Mouse (Mus musculus) gonadal fat pad, adult 2 months (tissue): ENCODE data around the gene Atl3. TPM values are rescaled to one million over a fixed set of nuclear protein-coding genes. Genes with fewer than 3 reads are reported as not detected.
"Not testable (repeated sequence)": the region's sequence is repeated elsewhere in the genome, so short reads cannot be mapped to it uniquely, and the experiment has no call there.

ENCODE experiments used
- DNase-seq: peaks from one replicate; pipeline ENCODE4 v3.0.0-alpha.2; 2012; ENCODE audit warnings: low read depth
- polyA plus RNA-seq: library from polyadenylated mRNA; depleted of rRNA; stranded (reverse); fragments of >200 nt; gene quantifications from 2 replicates; pipeline ENCODE4 v1.2.3, GENCODE M21; 2012; rRNA removed

Atl3 gene
- polyA plus RNA-seq, result 33.5 and 40.2 TPM in 2 replicates

DNA sequence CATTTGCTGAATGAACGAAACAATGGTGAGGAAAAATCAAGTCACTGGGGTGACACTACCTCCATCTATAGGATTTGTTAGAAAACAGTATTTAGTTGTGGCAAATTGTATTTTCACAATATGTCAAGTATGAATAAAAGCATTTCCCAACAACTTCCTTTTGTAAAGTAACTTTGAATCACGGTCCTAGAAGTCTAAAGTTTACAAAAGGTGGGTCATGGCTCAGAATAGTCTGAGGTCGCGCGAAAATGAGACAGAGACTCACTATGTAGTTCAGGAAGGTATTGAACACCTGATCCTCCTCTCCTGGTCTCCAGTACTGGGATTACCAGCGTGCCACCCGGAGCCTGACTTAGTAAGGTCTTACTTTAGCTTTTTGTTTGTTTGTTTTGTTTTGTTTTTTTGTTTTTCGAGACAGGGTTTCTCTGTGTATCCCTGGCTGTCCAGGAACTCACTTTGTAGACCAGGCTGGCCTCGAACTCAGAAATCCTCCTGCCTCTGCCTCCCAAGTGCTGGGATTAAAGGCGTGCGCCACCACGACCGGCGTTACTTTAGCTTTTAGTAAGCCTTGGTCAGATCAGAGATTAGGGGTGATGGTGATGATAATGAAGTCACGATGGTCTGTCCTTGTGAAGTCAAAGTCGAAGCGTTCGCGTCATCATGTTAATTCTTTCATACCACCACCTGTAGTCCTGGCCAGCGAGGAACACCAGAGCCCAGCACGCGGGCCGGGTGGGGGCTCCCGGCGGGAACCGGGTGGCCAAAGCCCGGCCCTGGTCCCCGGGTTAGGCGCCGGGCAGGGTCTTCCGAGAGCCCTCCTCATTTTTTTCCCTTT is at the start of gene Atl3:
TSS of gene Atl3 (plus strand) at position 689 of the 835 bp plus-strand sequence.
- DNase-seq, result no peak

DNA sequence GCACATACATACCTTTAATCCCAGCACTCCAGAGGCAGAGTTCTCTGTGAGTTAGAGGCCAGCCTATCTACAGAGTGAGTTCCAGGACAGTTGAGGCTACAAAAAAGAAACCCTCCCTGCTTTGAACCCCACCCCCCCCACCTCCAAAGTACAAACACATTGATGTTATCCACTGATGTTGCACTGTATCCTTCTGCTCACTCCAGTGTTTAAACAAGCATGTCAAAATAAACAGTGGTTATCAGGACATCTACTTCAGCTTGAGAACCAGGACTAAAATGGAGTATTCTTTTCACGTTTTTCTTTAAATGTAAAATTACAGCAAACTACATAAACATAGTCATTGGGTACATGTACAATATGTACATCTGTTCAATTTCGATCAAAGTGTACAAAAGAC is 48.7 kb upstream of the Atl3 start:
- DNase-seq, result no peak

DNA sequence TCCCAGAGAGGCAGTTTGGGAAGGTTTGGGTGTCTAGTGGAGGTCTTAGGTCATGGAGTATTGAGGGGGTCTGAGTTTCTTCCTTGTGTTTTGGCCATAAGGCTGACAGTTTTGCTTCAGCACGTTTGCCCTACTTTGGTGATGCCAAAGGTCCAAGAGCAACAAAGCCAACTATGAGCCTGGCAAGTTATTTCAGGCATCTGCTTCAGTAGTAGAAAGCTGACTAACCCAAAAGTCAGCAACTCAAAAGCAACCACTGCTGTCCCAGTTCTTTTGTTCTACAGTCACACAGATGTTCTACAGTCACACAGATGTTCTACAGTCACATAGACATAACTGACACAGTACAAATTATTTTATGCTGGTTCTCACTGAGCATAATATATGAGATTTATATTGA is 48.2 kb upstream of the Atl3 start:
- no peak for DNase-seq

DNA sequence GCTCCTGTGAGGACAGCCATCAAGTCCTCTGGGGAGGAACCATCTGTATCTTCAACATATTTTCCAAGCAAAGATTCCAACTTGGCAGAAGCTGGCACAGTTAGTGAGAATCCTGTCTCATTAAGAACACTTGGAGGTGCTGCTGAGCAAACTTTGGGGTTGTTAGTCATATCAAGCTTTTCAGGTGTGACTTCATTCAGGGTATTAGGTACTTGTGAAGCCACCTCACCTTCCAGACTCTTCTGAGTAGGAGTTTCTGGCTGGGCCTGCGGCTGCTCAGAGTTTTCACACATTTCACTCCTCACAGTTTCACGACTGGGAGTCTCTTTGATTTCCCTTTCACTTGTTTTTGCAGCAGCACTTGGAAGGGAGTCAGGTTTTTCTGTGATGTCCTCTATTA is 37.0 kb upstream of the Atl3 start:
- DNase-seq, result no peak

DNA sequence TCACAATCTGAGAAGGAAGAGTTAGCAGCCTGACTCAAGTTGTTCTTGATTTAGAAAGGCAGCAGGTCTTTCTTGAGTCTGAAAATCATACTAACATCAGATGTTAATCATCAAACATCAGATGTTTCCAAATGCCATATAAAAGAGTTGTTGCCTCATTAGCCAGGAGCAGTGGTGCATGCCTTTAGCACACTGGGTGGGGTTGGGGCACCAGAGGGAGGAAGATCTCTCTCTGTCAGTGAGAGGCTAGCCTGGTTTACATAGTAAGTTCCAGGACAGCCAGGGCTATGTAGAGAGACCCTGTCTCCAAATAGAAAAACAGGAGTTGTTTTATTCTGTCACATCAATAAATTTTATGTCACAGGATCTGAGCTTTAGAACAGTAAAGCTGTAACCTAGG is 34.9 kb upstream of the Atl3 start:
- no peak for DNase-seq

DNA sequence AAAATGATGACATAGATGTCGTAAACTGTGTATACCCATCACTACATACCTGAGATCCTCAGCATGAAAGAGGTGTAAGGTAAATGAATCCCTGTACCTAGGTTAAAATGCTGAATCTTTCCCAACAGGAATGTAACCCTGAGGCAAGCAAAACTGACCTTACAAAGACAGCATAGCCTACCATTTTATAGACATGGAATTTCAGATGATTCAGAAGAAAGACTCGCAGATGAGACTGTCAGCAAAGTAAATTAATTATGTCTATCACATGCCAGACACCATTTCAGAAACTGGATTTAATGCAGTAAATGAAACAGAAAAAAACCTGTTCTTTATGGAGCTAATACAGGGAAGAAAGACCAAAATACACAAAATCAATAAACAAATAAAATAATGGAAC is 34.5 kb upstream of the Atl3 start:
- DNase-seq, result no peak

DNA sequence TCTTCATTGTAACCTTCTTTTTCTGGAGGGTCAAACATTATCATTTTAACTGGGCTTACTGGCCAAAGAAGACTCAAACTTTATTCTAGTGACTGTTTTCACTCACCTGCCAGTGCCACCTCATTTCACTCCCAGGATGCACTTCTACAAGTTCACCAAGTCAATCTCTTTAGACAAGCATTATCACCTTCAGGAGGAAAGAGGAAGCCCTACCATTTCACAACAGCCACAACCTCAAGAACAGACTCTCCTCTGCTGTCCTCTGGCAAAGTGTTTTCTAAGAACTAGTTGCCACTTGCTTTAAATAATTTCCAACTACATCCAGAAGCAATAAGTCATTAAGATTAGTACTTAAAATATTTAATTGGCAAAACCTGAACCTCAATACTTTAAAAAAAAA is 25.9 kb upstream of the Atl3 start:
- DNase-seq, result no peak

DNA sequence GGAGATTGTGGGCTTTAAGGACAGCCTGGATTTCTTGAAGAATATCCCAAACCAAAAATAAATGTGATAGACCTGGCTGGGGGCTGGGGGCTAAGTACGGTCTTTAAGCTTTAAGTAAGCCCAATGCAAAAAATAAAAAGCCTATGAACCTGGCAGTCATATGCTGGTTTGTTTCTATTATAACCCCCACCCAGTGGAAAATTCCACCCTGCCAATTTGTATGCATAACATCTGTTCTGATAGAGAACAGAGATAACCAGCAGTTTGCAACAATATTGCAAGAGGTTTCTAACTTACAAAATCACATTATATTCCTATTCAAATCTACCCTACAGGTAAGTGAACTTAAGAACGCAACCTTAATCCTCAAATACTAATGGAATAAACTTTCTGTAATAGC is 23.2 kb upstream of the Atl3 start:
- DNase-seq, result no peak

DNA sequence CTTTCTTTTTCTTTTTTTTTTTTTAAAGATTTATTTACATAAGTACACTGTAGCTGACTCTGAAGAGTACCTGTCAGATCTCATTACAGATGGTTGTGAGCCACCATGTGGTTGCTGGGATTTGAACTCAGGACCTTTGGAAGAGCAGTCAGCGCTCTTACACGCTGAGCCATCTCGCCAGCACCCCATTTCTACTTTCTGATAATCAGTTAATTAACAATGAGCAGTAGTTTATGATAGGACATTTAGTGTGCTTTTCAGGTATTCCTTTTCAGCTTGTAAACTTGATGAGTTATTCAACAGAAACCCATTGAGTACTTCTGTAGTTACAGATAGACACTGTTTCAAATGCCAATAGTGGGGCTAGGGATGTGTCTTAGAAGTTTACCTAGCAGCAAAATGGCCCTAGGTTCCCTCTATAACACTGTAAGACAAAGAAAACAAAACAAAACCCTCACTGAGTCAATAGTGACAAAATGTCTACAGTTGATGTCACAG is 14.0 kb upstream of the Atl3 start:
- DNase-seq, result no peak

DNA sequence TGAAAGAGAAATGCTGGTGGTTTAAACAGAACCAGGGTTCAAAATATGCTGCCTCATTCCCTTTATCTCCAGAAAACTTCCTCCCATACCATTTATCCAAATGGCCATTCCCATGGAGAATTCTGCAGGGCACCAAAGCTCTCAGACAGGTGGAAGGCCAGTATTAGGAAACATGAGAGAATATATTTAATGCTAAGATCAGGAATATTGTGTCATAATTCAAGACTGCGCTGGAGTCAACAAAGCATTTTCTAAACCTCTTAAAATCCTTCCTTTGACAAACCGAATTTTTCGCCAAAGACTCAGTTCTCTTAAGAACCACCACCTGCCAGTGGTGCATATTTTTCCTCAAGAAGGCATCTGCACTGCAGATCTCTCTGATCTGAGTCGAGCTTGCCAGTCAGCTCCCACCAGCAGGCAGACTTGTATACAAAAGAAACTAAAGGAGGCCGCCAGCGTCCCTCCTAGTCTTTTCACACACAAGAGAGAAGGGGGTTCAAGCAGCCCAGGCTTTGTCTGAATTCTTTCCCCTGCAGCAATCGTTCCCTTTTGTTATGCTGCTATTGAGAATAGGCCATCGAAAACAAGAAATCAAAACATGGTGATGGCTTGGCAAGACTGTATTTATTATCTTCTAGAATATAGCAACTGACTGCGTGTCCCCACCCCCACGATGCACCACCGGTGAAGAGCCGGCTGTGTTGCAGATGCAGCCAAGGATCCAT is 12.1 kb upstream of the Atl3 start:
- DNase-seq, result no peak

DNA sequence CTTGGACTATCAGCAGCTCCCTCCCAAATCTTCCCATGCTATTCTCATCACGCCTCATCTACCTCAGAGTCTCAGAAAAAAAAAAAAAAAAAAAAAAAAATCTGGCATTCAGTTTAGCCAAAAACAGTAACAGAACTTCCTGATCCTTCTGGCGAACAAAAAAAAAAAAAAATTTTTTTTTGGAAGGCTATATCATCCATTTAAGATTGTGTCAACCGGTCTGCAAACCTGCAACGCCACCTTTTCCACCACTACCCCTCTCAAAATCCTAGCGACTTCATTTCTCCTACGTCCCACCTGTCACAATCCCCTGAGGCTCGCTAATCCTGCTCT is 11.6 kb upstream of the Atl3 start:
- no peak for DNase-seq

DNA sequence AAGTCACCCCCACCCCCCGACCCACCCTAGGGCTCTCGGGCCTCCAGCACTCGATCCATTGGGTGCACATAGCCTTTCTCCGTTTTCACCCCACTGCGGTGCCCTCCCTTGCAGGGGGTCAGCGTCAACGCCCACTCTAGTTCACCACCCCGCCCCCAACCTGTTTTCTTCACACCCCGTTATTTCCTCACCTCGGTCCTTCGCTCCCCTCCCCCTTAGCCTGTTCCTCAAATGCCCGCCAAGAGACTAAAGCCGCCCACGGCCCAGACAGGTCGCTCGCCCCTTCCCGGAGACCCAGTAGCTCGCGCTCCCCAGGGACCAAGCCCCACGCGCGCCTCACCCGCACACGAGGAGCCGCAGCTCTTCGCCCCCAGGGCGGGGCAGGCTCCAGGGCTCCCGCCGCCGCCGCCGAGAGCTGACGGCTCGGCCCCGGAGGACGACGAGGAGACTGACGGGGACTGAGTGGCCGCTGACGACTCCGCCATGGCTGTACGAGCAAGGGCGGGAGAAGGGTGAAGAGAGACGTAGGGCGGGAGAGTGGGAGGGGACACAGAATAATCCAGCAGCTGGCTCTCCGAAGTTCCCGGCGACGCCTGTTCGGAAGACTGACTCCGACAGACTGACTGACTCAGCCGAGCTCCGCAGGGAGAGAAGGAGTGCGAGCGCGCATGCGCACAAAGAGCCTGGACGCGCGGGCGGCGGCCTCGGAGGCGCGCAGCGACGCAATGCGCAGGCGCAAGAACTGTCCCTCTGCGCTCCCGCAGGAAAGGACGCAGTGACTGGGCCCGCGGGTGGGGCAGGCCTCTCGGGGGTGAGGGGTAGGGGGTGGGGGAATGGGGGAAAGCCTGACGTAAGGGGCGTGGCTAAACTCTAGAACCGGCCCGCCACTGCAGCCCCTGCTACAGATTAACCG is 11.0 kb upstream of the Atl3 start, which contains the start of gene Rtn3:
TSS of gene Rtn3 (minus strand) at position 683 of the 913 bp plus-strand sequence.
- DNase-seq, result no peak

DNA sequence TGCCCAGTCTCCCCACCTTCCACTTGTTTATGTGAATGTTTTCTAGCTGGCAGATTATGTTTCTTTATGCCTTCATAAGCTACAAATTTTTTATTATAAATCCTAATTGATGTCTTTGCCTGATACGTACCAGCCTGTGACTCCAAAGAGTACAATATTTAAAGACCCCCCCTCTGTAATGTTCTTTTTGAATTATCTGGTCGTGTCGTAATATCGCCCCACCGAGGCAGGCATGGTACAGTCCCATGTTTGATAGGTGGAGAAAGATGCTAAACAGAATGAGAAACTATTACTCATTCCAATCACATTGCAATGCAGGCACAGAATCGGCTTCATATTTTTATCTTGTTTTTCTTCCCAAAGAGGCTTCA is 10.3 kb upstream of the Atl3 start:
- no peak for DNase-seq

DNA sequence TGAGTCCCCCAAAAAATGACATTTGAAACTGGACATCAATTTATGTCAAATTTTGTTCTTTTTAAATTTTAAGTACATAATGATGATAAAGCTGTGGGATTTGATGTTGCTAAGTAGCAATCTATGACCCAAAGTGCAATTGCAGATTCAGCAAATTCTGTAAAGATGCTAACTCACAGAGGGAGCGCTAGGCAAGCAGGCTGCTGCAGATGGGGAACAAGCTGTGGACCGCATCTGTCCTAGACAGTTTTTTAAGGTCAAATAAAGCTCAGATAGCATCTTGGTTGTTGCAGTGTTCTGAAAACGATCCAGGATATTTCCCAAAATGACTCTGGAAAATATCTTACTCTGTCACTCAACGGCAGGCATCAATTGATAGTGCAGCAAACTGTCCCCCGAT is 9.8 kb upstream of the Atl3 start:
- DNase-seq, result no peak

DNA sequence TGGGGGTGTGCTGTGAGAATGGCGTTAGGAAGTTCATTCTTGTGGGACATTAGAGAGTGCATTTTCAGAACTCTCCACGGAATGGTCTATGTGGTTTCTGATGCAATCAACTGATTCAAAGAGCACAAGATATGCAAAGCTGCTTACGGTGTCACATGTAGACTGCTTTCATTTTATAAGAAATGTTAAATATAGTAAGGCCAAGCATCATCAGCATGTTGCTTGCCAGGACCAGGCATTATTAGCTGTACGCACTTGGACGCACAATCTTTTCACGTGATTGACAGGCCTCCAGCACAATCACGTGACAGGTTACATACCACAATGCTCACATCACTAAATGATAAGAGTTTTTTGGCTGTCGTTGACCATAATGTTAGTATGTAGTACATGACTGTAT is 6.2 kb upstream of the Atl3 start:
- DNase-seq, result no peak

DNA sequence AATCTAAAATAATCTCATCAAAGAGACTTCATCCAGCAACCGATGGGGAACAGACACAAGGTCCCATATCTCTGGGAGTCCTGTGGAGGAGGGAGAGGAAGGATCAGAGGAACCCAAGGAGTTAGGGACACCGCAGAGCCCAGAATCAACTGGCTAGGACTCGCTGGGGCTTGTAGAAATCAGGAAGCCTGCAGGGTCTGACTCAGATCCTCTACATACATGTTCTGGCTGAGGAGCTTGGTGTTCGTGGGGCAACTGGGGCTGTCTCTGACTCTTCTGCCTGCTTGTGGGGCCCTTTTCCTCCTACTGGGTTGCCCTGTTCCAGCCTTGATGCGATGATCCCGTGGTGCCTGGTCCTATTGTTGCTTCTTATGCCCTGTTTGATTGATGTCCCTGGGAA is 1.9 kb upstream of the Atl3 start:
- DNase-seq, result no peak

DNA sequence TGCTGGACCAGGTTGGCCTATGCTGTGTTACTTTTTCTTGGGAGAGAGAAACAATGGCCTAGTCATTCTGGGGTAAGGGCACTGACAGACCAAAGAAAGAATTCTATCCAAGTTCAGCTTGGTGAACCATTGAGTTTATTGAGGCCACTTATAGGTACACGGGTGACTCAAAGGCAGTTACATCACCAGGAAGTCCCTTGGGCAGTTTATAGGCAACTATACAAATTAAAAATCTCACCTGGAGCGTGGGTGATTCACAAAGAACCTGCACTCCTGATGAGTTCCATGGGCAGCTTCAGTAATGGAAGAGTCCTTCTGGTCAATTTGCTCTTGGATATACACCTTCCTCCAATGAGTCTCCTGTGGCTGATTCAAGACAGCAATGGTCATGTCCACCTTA is 1.2 kb upstream of the Atl3 start:
- DNase-seq, result no peak

DNA sequence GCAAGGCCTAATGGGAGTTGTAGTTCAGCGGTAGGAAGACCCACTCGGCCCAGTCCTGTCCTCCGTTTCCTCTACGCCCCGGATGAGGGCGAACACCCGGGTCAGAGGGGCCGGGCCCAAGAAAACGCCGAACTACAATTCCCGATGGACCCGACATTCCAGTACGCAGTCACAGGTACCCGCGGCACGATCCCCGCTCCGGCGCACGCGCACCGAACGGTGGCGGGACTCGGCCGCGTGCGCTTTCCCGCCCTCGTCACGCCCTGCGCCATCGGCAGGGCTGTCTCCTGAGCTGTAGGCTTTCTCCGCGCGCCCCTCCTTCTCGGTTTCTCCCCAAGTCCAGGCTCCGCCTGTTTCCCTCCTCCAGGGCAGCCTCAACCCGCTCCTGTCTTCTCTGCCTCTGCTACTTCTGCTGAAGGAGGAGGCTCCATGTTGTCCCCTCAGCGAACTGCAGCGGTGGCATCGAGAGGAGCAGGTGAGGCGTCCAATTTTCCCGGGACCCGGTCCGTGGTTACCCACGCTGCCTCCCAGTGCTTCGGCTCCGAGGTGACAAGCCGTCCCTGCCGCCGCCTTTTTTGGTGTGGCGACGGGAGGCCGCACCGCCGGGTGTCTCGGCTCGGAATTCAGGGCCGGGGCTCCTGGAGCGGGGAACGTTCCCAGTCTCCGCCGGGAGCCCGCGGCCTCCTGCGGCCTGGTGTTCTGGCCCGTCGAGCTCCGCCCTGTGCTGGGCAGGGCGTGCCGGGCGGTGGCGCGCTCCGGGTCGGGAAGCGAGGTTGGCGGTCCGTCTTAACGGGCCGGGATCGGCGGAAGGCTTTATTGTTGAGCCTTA is 561 bp downstream of the Atl3 start:
- no peak for DNase-seq

DNA sequence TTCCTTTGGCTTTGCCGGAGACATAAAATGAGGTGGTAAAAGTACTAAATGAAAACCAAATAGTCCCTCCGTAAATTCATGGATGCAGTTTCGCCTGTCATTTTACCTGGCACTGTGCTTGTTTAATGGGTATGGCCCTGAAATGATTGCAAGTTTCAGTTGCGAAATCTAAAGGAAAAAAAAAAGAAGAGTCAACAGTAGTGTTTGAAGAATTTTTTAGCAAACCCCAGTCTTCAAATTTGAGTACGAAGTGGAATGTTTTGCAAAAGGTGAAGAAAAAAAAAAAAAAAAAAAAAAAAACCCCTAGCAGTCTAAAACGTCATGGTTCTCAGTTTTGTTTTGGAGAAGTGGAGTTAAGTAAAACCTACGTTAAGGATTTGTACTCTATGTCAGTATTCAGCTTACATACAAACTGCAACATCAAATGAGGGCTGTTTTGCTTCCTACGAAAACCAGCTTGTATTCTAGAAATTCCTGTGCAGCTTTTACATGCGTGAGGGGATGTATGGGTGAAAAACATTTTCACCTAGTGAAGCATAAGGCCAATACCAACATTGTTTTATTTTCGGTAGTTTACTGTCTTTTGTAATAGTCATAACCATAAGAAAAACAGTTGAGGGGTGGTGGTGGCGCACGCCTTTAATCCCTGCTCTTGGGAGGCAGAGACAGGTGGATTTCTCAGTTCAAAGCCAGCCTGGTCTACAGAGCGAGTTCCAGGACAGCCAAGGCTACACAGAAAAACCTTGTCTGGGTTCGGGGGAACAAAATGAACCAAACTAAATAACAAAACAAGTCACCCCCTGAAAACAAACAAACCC is 1.6 kb downstream of the Atl3 start:
- no peak for DNase-seq

DNA sequence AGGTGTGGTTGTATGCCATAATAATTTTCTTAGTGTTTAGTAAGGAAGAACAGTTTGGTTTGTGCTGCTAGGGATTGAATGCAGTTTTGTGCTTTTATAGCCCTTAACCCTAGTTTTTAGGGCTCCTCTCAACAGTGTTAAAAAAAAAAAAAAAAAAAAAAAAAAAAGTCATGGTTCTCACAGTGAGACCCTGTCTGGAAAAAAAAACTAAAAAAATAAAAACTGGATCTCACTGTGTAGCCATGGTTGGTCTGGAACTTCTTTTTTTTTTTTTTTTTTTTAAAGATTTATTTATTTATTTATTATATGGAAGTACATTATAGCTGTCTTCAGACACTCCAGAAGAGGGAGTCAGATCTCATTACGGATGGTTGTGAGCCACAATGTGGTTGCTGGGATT is 2.2 kb downstream of the Atl3 start:
- DNase-seq, result not testable (repeated sequence)
